Mouse (Mus musculus) frontal cortex, postnatal 10 days (tissue): ENCODE data around the gene Las1l.
"Not testable (repeated sequence)": the region's sequence is repeated elsewhere in the genome, so short reads cannot be mapped to it uniquely, and the experiment has no call there.

Experiments used
- DNase-seq, 2 experiments: peaks; one replicate each; pipeline ENCODE4 v3.0.0; 2022; ENCODE audit warnings: low spot score in 2 of 2, mixed read lengths in 1 of 2

Las1l gene

DNA sequence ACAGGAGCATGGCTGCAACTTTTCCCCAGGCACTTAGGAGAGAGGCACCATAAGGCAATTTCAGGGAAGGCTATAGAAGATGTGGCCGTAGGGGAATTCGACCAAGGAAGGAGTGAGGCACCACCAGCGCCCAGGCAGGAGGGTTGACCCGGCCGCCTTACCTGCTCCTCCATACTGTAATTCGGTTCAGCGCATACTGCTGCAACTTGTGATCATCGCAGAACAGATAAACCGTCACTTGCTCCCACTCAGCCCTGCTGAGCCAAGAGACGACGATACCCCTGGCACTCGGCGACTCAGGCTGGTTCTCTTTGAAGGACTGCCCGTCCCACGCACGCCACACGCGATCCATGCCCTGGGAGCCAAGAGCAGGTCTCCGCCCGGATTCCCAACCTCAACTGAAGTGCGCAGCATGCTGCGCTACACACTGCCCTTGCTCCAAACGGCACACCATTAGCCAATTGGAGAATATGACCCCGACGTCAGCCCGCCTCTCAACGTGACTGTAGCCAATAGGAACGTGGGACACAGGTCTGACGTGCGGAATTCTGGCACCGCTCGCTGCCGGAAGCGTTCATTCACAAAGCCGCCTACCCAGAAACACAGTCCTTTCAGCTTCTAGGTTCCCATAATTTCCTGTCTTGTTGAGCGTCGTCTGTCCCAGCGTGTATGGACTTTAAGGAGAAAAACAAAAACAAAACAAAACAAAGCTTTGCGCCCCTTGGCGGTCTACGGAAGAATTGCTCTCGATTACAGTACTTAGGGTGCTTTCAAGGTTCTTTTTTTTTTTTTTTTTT lies at the start of gene Las1l:
Gene Las1l (minus strand): TSS at position 466 of the 797 bp plus-strand sequence.
- DNase-seq = peak; percentile 87 to 91

GRCm38 (mm10) chrX:96006395-96006794 lies 49.6 kb upstream of the Las1l start:
- no peak for DNase-seq

- no peak for DNase-seq
Observed at GRCm38 (mm10) chrX:95999601-96000000, 42.8 kb upstream of the Las1l start.

GRCm38 (mm10) chrX:95993206-95993605 lies 36.4 kb upstream of the Las1l start:
- no peak for DNase-seq

- DNase-seq = no peak
Observed at GRCm38 (mm10) chrX:95969936-95970335, 13.2 kb upstream of the Las1l start.

GRCm38 (mm10) chrX:95969116-95969515 lies 12.4 kb upstream of the Las1l start:
- DNase-seq = no peak

GRCm38 (mm10) chrX:95968594-95968965 lies 11.8 kb upstream of the Las1l start:
- peak; percentile 67 to 79 for DNase-seq

GRCm38 (mm10) chrX:95967847-95968593 lies 11.3 kb upstream of the Las1l start:
- peak; percentile 16 to 25 for DNase-seq

DNA sequence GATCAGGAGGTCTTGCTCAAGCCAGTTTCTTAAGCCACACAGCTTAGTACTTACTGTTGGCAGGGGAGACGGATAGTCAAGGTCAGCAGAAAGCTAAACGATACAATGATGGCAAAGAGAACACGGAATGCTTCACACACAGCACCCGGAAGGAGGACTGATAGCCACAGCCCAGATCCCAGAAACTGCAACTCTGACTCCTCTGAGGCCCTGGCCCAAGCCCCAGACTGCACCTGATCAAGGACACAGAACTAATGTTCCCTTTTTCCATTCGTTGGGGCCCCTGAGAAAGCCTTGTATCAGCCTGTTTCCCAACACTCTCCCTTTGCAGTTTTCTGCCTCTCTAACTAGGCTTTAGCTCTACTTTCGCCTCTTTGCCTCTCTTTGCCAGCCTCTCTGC lies 8.3 kb upstream of the Las1l start:
- no peak for DNase-seq

- no peak for DNase-seq
Observed at GRCm38 (mm10) chrX:95963366-95963765, 6.6 kb upstream of the Las1l start.

DNA sequence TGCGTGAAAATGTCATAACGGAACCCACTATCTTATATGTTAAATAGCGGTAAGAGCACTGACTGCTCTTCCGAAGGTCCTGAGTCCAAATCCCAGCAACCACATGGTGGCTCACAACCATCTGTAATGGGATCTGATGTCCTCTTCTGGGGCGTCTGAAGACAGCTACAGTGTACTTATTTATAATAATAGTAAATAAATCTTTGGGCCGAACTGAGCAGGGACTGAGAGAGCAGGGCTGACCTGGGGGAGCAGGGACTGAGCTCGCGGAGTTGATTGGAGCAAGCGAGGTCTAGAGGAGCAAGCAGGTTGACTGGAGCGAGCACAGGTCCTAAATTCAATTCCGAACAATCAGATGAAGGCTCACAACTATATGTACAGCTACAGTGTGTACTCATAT lies 699 bp upstream of the Las1l start:
- DNase-seq = not testable (repeated sequence)

DNA sequence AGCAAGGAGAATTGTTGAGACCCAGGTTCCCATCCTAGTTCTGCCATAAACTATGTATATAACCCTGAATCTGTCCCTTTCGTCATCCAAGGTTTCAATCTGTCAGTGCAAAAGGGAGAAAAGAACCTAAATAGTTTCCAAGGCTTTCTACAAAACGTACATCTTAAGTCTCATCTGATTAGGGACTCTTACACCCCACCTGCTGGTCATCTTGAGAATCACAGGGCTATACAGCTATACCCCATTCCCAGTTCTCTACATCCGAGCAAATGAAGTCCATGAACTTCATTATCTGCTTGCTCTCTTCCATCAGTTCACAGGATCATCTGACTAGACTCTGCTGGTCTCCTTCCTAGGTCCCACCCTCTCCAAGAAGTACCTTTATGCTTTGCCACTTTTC lies 6.0 kb downstream of the Las1l start:
- peak in 1 of 2 experiments; percentile 32 for DNase-seq

GRCm38 (mm10) chrX:95948135-95948534 lies 8.6 kb downstream of the Las1l start:
- DNase-seq = no peak

DNA sequence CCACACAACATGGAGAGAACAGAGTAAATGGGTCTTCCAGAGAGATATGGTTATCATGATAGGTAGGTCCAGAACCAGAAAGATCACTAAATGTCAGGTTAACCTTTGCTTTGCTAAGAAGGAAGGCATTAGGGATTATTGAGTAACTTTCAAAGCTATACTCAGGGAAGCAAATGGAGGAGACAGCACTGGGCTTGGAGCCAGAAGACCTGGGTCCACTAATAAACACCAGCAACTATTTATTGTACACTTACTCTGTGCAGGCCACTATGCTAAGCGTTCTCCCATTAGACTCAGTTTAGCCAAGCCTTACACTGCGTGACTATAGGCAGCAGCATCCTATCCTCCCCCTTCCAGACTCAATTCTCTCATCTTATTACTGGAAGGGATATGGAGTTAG lies 11.3 kb downstream of the Las1l start:
- DNase-seq = no peak

GRCm38 (mm10) chrX:95935481-95935880 lies 21.3 kb downstream of the Las1l start:
- DNase-seq = no peak

- DNase-seq = no peak
Observed at GRCm38 (mm10) chrX:95902716-95903115, 54.0 kb downstream of the Las1l start.
